Mouse (Mus musculus) gastrocnemius, postnatal 10 days (tissue): ENCODE measurements around the gene Cdh24. TPM values are rescaled to one million over a fixed set of nuclear protein-coding genes. Genes with fewer than 3 reads are reported as not detected.
"Not testable (repeated sequence)": the region's sequence is repeated elsewhere in the genome, so short reads cannot be mapped to it uniquely, and the experiment has no call there.

Experiments
- DNase-seq: peaks from one replicate; pipeline ENCODE4 v3.0.0; 2021; ENCODE audit warnings: mixed read lengths
- total RNA-seq, 2 experiments: library from RNA; stranded (reverse); gene quantifications; 2 replicates each; pipeline ENCODE4 v1.2.3; 2021

The Cdh24 gene
- total RNA-seq, 2 experiments from 2014 or later, result 0.96 to 1.8 TPM

DNA sequence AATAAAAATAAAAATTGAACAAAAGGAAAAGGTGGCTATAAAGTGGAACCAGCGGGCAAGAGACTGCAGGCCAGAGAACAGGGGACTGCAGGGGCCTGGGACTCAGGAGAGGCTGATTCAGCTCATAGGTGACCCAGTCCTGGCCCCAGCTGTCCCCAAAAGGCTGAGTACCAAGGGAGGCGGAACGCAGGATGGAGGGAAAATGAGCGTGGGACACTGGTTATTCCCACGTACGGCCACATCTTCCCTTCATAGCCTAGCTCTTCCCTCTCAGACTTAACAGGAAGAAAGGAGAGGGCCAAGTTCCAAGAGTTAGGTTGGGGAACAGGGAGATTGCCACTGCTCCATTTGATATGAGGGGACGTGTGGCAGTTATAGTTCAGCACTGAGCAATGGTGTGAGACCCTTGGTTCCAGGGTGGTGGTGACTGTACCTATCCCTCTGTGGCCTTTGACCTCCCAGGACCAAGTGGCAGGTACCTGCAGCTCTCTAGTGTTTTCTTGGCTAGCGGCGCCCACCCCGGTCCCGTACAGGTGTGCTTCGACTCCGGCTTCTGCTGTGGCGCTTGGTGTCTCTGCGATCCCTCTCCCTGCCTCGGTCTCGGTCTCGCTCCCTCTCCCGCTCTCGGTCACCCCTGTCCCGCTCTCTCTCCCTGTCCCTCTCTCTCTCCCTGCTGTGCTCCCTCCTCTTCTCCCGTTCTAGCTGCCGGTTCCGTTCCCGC lies 1.2 kb upstream of the Cdh24 start:
- DNase-seq, result no peak

DNA sequence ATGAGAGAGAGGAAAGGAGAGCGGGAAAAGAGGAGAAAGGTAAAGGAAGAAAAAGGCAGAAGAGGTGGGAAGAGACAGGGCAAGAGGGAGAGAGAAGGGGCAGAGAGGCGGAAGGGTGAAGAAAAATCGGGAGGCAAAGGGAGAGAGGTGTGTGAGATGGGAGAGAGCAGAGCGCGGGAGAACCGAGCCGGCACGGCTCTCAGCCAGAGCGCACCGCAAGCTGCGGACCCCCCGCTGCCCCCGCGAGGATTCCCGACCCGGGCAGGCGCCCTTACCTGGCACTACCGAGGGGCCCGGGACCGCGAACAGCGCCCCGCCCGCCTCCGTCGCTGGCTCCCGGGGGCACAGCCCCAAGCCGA lies 239 bp downstream of the Cdh24 start, which contains the start of gene Gm17606:
Gm17606 (plus strand) TSS at position 7 of the 359 bp plus-strand sequence.
- DNase-seq, result no peak

DNA sequence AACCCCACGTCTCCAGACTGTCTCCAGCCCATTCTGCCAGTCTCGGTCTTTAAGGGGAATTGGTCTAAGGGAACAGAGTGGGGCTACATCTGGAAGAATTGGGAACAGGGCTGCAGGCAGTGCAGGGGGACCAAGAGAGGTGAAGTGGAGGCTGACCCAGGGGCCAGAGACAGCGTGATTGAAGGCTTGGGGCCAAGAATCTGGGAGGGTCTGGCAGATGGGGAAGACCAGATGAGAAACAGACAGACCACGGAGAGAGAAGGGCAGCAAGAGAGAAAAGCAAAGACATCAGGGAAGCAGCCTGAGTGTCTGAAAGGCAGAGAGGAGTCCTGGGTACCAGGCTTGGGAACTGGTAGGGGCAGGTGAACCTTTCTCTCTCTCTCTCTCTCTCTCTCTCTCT lies 1.0 kb downstream of the Cdh24 start:
- DNase-seq, result no peak

DNA sequence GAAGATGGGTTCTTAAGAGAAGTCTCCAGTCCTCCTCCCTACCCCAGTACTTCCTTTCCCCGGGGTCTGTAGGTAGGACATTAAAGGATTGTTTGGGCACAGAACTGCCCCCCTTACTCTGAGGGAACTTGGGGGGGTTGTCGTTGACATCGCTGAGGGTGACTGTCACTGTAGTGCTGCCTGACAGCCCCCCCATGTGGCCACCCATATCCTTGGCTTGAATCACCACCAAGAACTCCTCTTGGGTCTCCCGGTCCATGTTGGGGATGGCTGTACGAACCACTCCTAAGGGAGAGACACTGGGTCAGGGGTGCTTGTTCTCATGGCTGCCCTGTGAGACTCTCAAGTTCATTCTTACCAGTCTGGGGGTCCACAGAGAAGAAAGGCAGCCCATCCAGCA lies 3.0 kb downstream of the Cdh24 start:
- no peak for DNase-seq

DNA sequence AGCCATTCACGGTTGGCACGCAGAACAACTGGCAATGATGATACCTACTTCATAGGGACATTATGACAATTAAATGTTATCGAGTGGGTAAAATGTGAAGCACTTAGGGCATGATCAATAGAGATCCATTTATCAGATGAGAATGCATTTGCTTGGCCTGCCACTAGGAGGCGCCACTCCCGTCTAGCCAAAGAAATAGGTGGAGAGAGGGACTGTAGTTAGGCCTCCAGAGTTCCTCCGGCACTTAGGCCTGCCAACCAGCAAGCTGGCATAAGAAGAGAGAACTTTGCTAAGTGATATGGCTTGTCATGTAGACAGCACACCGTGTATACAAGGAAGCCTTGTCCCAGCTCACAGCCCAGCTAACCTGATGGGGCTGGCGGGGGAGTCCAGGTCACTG lies 4.2 kb downstream of the Cdh24 start:
- DNase-seq, result peak; percentile 63

DNA sequence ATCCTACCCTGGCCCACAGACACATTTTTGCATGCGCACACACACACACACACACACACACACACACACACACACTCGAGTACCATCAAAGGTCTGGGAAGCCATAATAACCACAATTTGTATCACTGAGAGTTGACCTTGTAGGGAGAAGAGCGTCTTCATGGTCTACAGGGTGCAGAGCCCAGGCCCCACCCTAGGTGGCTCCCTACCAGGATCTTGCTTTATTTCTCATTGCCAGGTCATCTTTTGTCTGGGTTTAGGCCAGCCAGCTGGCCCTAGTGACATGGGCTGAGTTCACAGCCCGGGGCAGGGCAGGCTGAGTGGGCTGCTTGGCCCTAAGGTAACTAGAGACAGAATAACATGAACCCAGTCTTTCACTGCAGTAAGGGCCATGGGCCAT lies 7.0 kb downstream of the Cdh24 start:
- DNase-seq, result no peak

DNA sequence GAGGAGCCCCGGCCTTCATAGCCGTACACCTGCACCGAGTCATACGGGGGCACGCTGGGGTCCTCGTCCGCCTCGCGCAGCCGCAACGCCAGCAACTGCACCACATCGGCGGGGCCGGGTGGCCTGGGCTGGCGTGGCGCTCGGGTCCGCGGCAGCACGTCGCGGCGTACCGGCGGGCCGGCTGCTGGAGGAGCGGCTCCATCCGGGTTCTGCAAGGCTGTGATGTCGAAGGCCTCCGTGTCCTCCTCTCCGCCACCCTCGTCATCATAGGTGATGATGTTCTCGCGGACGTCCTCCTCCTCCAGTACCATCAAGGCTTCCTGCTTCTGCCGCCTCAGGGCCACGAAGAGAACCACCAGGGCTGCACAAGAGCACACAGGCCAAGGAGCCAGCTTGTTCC lies 8.9 kb downstream of the Cdh24 start:
- no peak for DNase-seq

DNA sequence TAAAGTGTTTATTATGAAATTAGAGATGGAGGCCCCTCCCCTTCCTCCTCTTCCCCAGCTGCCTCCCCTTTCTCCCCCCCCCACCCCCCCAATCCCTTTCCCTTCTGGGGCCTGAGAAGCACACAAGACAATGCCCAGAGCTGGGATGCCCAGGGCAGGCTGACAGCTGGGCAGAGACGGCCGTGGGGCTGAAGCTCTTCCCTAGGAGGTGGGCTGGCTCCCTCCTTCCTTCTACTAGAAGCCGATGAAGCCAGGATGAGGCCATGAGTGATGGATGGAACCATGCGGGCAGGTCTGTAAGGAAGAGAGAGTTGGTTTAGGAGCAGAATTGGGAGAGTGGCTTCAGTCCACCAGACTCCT lies 9.9 kb downstream of the Cdh24 start:
- DNase-seq, result no peak

DNA sequence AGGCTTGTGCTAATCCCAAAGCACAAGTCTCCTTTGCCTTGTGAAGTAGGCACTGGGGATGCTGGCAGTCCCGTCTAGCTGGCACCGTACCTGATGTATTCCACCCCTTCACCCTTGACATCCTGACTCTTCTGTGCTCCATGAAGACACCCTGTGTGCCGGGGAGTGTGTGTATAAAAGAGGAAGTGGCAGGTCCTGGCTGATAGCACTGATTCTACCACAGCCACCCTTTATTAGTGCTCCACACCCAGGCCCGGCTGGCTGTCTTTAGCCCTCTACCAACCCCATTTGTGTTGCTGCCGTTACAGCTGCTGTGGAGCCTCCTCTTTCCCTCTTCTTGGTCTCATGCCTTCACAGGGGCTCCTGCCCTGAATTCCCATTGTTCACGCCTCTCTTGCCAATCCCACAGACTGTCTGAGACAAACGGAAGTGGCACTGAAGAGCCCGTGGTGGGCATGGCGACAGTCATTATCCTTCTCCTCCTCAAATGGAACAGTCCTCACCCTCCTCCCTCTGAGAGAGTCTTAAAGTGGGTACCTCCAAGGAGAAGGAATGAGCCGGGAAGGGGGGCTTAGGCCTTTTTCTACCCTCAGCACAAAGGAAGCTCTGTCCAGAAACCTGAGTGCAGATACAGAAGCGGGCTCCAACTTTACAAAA lies 10.5 kb downstream of the Cdh24 start:
- no peak for DNase-seq

DNA sequence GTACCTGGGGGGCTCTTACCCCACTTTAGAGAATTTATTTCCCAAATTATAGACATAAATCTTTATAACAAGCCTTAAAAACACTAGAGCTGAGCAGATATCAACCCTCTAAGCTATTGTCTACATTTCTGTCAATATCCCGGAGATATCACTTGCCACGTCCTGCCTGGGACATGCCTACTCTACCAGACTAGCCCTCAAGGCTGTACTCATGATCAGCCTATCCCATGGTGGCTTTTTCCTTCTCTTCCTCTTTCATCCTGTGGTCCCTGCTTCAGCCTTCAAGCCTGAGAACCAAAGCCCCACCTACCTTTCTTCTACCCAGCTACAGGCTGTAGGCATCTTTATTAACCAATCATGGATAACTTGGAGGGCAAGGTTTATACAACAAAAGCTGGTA lies 11.4 kb downstream of the Cdh24 start:
- no peak for DNase-seq

DNA sequence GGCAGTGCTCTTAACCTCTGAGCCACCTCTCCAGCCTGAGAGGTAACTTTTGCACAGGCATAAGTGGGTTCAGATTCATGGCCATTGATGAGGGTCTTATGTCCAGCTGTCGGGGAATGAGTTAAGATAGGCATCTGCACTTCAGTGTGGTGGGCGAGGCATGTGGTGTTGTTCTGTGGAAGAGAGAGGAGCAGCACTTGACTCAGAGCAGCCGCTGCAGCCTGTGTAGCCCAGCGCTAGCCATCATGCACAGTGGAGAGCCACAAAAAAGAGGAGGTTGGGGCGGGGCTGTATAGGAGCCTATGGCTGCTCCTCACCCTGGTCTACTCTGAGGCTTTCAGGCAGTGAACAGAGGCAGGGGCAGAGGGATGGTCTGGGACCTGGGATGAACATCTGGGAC lies 13.1 kb downstream of the Cdh24 start:
- no peak for DNase-seq

DNA sequence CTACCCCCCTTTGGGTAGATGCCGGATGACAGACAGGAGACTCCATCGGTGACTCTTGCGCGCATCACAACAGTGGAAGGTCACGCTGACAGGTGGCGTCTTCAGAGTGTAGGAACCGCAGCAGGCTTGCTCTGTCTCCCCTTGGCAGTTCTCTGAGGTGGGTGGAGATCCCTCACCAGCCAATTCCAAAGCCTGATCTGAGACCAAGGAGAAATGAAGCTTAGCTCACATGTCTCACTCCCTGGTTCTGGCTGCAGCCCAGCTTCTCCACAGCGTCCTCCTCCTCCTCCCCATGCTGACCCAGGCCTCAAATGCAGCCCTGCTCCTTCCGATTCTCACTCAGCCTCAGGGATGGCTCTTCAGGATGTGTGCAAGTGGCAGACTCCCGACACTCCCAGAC lies 16.2 kb downstream of the Cdh24 start:
- DNase-seq, result no peak

DNA sequence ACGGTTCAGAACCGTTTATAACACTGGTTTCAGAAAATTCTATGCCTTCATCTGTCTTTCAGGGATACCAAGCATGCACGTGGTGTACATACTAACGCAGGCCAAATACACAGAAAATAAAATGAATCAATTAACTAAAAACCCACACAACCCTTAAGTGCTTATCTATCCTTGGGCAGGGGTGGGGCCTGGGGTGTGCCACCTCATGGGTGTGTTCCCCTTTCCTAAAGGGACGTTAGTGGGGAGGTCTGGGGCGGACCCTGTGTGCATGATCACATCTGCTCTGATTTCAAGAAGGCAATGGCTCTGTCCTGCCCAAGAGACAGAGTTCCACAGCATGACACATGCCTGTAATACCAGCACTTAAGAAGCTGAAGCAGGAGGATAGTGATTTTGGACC lies 17.8 kb downstream of the Cdh24 start:
- DNase-seq, result no peak

DNA sequence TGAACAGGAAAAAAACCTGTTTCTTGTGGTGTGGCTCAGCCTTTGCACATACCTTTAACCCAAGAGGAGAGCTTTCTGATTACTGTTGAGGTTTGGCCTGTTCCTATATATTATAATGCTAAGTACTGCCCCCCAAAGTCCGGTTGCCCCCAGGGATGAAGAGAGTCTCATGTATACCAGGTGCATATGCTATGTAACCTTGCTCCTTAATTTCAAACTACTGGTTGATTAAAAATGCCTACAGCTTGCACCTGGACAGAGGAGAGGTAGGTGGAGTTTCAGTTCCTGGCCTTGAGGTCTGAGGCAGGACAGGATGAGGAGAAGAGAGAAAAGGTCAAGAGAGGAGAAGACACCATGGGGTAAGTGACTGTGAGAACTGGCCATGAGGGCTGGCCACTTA lies 20.0 kb downstream of the Cdh24 start, which contains the start of gene Psmb11:
Psmb11 (plus strand) TSS at position 301 of the 400 bp plus-strand sequence.
- DNase-seq, result no peak

DNA sequence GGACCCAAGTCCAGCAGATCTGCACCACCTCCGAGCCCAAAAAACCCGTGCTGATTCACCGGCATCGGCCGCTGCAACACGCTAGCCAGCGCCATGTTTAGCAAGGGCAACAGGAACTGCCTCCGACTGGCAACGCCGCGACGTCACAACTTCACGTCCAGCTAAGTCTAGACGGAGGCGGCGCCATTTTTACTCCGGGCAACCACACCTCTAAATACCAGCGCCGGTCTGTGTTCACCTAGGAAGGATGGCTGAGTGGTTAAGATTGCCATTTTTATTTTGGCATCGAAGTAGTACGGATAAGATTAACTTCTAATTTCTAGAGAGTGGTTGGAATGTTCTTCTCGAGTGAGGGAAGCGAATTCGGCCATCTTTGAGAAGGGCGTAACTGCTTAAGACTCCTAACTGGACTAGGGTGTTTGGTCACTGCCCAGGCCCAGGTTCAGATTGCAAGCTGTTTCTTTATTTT lies 23.2 kb downstream of the Cdh24 start, which contains the start of gene Psmb5:
Psmb5 (minus strand) TSS at position 126 of the 469 bp plus-strand sequence.
- DNase-seq, result peak; percentile 82

DNA sequence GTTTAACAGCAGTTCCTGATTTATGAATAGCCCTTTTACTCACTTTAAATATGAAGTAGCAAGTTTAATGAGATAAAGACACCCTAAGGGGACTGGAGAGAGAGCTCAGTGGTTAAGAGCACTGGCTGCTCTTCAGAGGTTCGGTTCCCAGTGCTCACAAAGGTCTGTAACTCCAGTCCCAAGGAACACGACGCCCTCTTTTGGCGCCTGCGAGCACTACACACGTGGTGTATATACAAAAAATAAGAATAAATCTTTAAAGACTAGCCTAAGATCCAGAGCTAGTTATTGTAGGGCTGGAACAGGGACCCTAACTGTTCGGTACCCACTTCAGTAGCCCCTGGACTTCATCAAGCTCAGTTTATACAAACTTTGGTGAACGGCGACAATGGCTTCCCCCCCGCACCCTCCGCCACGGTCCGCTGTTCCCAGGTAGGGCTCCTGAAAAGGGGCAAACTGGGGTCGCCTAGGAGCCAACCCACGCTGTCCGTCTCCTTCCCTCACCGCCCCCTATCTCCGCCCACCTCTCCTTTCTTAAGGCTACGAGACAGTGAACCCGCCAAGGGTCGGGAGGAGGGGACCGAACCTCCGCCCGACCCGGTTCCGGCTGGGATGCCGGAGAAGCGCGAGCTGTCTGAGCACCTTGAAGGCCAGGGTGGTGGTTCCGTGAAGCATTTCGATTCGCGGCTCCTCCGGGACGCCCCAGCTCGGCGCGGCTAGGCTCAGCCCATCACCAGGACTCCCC lies 23.8 kb downstream of the Cdh24 start:
- DNase-seq, result no peak

DNA sequence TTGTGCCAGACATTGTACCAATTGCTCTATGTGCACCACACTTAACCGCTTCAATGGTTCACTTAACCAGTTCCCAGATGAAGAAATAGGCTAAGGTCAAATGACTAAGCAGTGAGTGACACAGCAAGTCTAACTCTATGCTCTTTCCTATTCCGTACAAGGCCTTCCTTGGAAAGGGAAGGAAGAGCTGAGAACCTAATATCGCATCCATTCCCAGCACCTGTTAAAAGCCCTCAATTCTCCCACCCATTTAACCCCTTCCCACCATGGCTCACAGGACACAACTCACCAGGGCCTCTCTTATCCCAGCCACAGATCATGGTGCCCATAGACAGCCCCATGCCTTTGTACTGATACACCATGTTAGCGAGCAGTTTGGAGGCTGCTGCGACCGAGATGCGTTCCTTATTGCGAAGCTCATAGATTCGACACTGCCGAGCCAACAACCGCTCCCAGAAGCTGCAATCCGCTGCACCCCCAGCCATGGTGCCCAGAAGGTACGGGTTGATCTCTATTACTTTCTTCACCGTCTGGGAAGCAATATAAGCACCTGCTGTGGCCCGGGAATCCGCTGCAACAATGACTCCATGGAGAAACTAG lies 24.8 kb downstream of the Cdh24 start:
- DNase-seq, result no peak

DNA sequence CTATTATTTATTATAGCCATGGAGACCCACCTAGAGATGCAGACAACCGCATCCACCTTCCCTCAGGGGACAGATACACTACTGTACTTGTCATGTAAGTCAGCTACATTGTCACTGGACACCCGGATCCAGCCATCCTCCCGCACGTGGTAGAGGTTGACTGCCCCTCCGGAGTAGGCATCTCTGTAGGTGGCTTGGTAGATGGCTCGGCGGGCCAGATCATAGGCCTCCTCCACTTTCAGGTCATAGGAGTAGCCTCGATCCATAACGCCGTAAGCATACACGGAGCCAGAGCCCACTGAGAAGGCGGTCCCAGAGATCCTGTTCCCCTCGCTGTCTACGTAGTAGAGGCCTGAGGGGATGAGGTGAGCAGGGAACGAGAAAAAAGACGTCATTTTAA lies 27.0 kb downstream of the Cdh24 start:
- DNase-seq, result not testable (repeated sequence)

DNA sequence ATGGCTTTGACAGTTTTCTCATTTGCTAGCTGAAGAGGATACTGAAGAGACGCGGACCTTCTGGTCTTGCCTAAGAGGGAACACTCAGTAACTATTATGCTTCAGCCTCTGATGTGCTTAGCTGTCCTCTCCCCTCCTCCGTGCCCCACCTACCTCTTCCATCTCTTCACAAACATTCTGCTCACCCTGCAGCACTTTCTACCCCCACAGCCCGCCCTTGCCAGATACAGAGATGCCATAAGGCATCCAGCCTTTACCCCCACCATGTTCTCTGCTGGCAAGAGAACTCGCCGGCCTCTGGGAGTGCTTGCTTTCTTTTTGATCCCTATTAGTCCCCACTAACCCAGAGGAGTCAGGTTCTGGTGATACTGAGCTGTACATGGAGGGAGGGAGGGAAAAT lies 30.5 kb downstream of the Cdh24 start:
- no peak for DNase-seq

DNA sequence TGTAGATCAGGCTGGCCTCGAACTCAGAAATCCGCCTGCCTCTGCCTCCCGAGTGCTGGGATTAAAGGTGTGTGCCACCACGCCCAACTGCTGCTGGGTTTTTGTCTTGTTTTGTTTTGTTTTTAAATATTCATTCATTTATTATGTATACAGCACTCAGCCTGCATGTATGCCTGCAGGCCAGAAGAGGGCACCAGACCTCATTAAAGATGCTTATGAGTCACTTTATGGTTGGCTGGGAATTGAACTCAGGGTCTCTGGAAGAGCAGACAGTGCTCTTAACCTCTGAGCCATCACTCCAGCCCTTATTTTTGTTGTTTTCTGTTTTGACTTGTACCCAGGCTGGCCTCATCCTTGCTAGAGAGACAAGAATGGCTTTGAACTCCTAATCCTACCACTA lies 31.2 kb downstream of the Cdh24 start:
- DNase-seq, result no peak

DNA sequence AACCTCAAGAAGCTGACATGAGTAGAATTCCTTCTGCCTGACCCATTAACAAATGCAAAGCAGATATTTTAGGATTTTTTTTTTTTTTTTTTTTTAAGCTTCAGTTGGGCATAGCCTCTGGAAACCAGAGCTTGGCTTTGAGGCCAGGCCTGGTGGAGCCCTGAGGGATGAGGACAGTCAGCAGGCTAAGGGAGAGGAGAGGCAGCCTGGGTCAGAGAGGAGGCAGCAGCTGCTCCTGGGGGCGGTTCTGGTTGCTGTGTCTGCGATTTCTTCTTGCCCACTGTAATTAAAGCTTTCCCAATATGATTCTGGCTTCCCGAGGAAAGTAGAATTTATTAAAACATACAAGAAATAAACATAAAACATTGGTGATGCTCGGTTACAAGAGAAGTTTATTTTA lies 31.9 kb downstream of the Cdh24 start:
- no peak for DNase-seq

DNA sequence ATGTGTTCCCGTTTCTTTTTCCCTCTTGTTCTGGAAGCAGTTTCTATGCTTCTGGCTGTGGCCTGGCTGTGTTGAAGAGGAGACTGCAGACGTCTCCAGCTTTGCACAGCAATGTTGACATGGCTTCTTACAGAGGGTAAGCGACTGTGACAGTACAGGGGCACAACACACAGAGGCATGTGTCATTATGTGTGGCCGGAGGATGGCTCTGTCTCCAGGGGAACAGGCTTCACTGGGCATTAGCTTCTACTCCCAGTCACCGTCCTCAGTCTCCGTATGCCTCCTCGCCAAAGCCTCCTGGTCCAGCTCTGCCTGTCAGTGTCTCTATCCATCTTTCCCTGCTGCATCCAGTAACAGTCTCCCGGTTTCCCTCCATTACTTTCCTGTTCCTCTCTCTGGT lies 33.9 kb downstream of the Cdh24 start:
- no peak for DNase-seq
